Mouse (Mus musculus): ENCODE measurements around the gene Gm13119. TPM values are rescaled to one million over a fixed set of nuclear protein-coding genes. Genes with fewer than 3 reads are reported as not detected.
"Not testable (repeated sequence)": the region's sequence is repeated elsewhere in the genome, so short reads cannot be mapped to it uniquely, and the experiment has no call there.

Gene Gm13119
- not detected in 2 replicates for polyA plus RNA-seq (2015; fragmentation: Nextera tagmentation; extraction: Ambion mirVana)

DNA sequence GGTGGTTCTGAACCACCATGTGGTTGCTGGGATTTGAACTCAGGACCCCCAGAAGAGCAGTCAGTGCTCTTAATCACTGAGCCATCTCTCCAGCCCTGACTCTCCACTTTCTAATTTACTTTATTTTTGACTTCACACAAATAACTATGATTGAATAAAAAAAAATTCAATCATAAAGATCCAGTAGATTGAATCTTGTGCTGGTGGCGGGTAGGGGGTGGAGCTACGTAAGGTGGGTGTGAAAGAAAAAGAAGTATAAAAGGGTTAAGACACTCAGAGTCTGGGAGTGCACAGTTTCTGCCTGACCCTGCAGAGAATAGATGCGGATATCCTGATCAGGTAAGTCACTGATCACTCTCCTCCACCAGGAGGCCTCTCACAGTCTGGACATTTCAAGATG is at the start of gene Gm13119:
Gene Gm13119 (plus strand): TSS at position 301 of the 400 bp plus-strand sequence.
- H3K27me3 ChIP-seq; H3K4me2 ChIP-seq; H3K4me3 ChIP-seq; H3K27ac ChIP-seq; H3K9ac ChIP-seq; H3K36me3 ChIP-seq; H3K9me3 ChIP-seq; H3K4me1 ChIP-seq; ATAC-seq (ENCODE audit: insufficient number of reproducible peaks, low FRiP score, low TSS enrichment, low read depth): not testable (repeated sequence)
- 81% methylated on average over 3 of the region's 3 CpGs for WGBS

GRCm38 (mm10) chr4:144312666-144313460 is 44.9 kb upstream of the Gm13119 start:
- H3K4me2 ChIP-seq; H3K9ac ChIP-seq; H3K9me3 ChIP-seq; ATAC-seq (ENCODE audit: insufficient number of reproducible peaks, low FRiP score, low TSS enrichment, low read depth); H3K36me3 ChIP-seq; H3K4me3 ChIP-seq; H3K4me1 ChIP-seq; H3K27ac ChIP-seq; H3K27me3 ChIP-seq: not testable (repeated sequence)
- WGBS = 73% methylated on average over 2 of the region's 2 CpGs

DNA sequence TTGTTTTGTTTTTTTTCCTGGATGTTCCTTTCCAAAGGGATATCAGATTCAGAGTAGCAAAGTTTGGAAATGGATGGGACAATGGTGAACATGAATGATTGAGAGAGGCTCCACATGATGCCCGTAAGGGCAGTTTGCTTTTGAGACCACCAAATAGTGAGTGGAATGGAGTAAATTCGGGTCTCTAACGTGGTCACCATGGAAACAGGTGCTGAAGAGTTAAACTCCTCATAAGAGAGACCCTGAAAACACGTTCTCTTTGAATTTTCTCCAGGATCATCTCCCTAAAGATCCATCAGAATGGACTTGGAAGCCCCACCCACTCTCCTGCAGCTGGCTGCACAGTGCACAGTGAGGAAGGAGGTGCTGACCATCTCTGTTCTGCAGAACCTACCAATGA is 27.8 kb upstream of the Gm13119 start, which contains the start of gene Gm13128:
Gene Gm13128 (plus strand): TSS at position 301 of the 400 bp plus-strand sequence.
- H3K27ac ChIP-seq; H3K4me2 ChIP-seq; ATAC-seq (ENCODE audit: insufficient number of reproducible peaks, low FRiP score, low TSS enrichment, low read depth); H3K4me3 ChIP-seq; H3K9me3 ChIP-seq; H3K36me3 ChIP-seq; H3K9ac ChIP-seq; H3K27me3 ChIP-seq; H3K4me1 ChIP-seq: not testable (repeated sequence)
- 57% methylated on average over 4 of the region's 4 CpGs for WGBS

DNA sequence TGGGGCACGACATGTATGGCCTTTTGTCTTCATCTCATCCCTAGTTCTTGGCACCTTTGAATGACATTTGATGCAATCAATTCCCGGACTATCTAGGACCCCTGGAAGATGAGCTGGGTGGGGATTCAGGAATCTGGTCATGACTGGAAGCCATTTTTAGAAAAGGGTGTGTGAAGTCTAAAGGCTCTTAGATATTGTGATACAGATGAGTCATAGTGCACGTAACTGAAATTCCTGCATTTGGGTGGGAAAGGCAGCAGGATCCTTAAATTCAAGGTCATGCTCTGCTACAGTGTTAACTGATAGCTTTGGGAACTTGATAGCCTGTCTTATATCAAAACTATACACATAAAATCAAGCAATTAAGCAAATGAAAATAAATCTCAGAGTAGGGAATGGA is 21.9 kb upstream of the Gm13119 start:
- not testable (repeated sequence) for H3K9me3 ChIP-seq; ATAC-seq (ENCODE audit: insufficient number of reproducible peaks, low FRiP score, low TSS enrichment, low read depth); H3K27ac ChIP-seq; H3K9ac ChIP-seq; H3K4me3 ChIP-seq; H3K36me3 ChIP-seq; H3K4me1 ChIP-seq; H3K27me3 ChIP-seq; H3K4me2 ChIP-seq
- 76% methylated on average over 3 of the region's 3 CpGs for WGBS

DNA sequence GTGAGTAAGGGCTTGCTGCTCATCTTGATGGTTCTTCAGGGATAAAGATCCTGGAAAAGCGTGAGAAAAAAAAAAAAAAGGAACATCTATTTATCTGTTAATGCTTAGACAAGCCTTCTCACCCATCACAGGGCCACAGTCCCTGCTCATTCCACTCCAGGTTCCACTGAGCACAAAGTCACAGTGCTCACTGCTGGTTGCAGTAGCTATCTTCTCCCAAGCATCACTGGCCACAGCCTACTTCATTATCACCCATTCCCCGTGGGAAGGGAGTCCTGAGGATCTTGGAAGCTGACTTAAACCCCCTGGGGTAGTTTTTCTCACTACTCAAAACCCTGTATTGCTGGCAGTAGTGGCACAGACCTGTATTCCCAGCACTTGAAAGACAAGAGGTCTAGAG is 20.2 kb downstream of the Gm13119 start, which contains the start of gene Pramef20:
Gene Pramef20 (minus strand): TSS at position 23 of the 400 bp plus-strand sequence.
- Histone ChIP-seq H3K9me3 (no peaks in the 10 kb centered on the region), H3K9ac (no peak within 1 kb of the TSS), H3K4me3 (no peak within 1 kb of the TSS), H3K27ac (no peak within 1 kb of the TSS), H3K36me3 (no peaks in the 10 kb centered on the region), H3K27me3 (no peaks in the 10 kb centered on the region), H3K4me1 (no peaks in the 10 kb centered on the region), H3K4me2 (no peak within 1 kb of the TSS)
- WGBS = 52% methylated on average over 2 of the region's 2 CpGs
- ATAC-seq (ENCODE audit: insufficient number of reproducible peaks, low FRiP score, low TSS enrichment, low read depth) = no peak

DNA sequence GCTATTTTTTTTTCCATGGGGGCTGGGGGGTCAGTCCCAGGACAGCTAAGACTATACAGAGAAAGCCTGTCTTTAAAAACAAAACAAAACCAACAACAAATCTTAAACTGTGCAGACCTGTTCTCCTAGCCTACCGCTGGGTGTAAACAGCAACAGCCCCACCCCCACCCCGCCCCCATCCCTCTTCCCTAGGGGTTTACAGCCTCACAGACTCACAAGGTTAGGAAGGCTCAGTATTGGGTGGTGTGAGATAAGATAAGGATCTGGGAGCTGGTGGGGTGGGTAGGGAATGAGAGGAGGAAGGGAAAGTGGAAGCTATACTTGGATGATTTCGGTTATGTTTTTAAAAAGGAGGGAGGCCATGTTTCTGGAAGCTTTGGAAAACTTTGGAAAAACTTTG is 38.6 kb downstream of the Gm13119 start:
- WGBS = 23% methylated on average over 3 of the region's 3 CpGs
- Histone ChIP-seq H3K27me3 (no peaks in the 10 kb centered on the region), H3K36me3 (no peaks in the 10 kb centered on the region), H3K4me2 (no peak overlapping the region), H3K4me1 (no peaks in the 10 kb centered on the region), H3K27ac (no peak overlapping the region), H3K9me3 (no peaks in the 10 kb centered on the region), H3K4me3 (no peak overlapping the region), H3K9ac (no peak overlapping the region)
- ATAC-seq (ENCODE audit: insufficient number of reproducible peaks, low FRiP score, low TSS enrichment, low read depth) = no peak

- H3K4me3 ChIP-seq = no peak overlapping the region
- no peak overlapping the region for H3K27ac ChIP-seq
- H3K9me3 ChIP-seq = no peaks in the 10 kb centered on the region
- H3K4me1 ChIP-seq = no peaks in the 10 kb centered on the region
- H3K27me3 ChIP-seq = no peaks in the 10 kb centered on the region
- H3K36me3 ChIP-seq = no peaks in the 10 kb centered on the region
- ATAC-seq (ENCODE audit: insufficient number of reproducible peaks, low FRiP score, low TSS enrichment, low read depth) = no peak
- 44% methylated on average over 4 of the region's 4 CpGs for WGBS
- no peak overlapping the region for H3K4me2 ChIP-seq
- no peak overlapping the region for H3K9ac ChIP-seq
Measured at GRCm38 (mm10) chr4:144402712-144403111, 45.0 kb downstream of the Gm13119 start.

DNA sequence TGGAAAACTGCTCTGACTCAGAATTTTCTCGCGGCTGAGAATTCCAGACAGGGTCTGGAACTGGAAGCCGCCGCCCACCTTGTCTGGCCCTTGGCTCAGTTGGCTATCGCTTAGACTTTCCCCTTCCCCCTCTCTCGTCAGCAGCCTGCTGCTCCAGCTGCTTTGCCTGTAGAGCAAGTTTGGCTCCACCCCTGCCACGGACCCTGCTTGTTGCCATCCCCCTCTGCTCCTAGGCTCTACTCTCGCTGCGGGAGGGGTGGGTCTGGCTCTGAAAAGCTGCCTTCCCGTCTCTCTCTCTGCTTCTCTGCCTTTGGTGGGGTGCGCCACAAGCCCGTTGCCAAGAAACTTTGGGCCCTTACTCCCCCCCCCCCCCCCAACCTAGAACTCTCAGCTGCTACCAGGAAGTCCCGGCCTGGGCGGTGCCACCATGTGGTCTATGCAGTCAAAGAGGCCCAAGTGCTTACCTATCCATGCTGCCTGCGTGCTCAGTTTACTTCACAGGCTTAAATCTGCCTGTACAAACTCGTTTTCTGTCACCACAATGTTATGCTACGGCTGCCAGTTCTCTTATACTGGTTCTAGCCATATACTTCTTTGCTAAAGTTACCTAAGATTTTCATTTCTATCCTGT is 46.8 kb downstream of the Gm13119 start:
- H3K36me3 ChIP-seq = no peaks in the 10 kb centered on the region
- ATAC-seq (ENCODE audit: insufficient number of reproducible peaks, low FRiP score, low TSS enrichment, low read depth) = peak; percentile 87
- peak overlapping the region; percentile 49 for H3K4me2 ChIP-seq
- H3K27me3 ChIP-seq = no peaks in the 10 kb centered on the region
- no peaks in the 10 kb centered on the region for H3K9me3 ChIP-seq
- H3K9ac ChIP-seq = 0 out of 2 replicates have a peak overlapping the region, but pooled peaks have one; percentile 1
- peak overlapping the region; percentile 87 for H3K27ac ChIP-seq
- peak overlapping the region; percentile 31 for H3K4me3 ChIP-seq
- H3K4me1 ChIP-seq = no peaks in the 10 kb centered on the region
- 4% methylated on average over 17 of the region's 17 CpGs for whole genome bisulfite sequencing

GRCm38 (mm10) chr4:144406261-144406660 is 48.5 kb downstream of the Gm13119 start:
- Histone ChIP-seq H3K27me3 (no peaks in the 10 kb centered on the region), H3K9ac (no peak overlapping the region), H3K27ac (no peak overlapping the region), H3K36me3 (no peaks in the 10 kb centered on the region), H3K4me1 (no peaks in the 10 kb centered on the region), H3K4me3 (no peak overlapping the region), H3K9me3 (no peaks in the 10 kb centered on the region), H3K4me2 (no peak overlapping the region)
- 77% methylated on average over 3 of the region's 3 CpGs for WGBS
- no peak for ATAC-seq (ENCODE audit: insufficient number of reproducible peaks, low FRiP score, low TSS enrichment, low read depth)

DNA sequence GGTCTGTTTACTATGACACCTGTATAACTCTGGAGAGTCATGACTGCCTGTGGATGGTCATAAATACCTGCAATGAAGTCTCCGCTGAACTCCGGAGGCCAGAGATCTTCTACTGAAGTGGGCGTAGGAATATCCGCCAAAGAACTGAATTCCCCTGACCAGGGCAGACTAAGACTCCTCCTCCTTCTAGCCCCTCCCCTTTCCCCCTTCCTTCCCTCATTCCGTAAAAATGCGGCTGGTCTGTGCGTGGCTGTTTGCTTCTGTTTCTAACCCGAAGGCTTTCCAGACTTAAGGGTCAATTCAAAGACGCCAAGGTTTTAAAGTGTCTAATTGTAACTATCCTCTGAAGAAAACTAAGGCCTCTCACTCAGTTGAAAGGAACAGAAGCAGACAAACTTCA is 50.5 kb downstream of the Gm13119 start, which contains the start of gene Pramef12:
Gene Pramef12 (minus strand): TSS at position 175 of the 400 bp plus-strand sequence.
- Histone ChIP-seq H3K36me3 (no peaks in the 10 kb centered on the region), H3K9ac (no peak within 1 kb of the TSS), H3K4me3 (no peak within 1 kb of the TSS), H3K9me3 (no peaks in the 10 kb centered on the region), H3K27ac (no peak within 1 kb of the TSS), H3K27me3 (no peaks in the 10 kb centered on the region), H3K4me1 (no peaks in the 10 kb centered on the region), H3K4me2 (no peak within 1 kb of the TSS)
- ATAC-seq (ENCODE audit: insufficient number of reproducible peaks, low FRiP score, low TSS enrichment, low read depth) = no peak
- WGBS = 60% methylated on average over 9 of the region's 9 CpGs
